Mouse (Mus musculus) embryonic facial prominence, embryonic 10.5 days (tissue): ENCODE results near the gene Efna4. TPM values are rescaled to one million over a fixed set of nuclear protein-coding genes. Genes with fewer than 3 reads are reported as not detected.

Source experiments
- DNase-seq: peaks from one replicate; pipeline ENCODE4 v3.0.0-alpha.2; 2017; ENCODE audit warnings: low spot score
- H3K27ac ChIP-seq: fragments of 300-500 bp; sonication (generic); replicated peaks from 2 replicates; pipeline ENCODE4 v1.5.1; 2016; ENCODE audit warnings: mild to moderate bottlenecking
- H3K27me3 ChIP-seq: fragments of 300-500 bp; sonication (generic); replicated peaks from 2 replicates; pipeline ENCODE4 v1.6.1; 2016; ENCODE audit warnings: low read depth, mild to moderate bottlenecking; ENCODE audit not compliant: poor library complexity, severe bottlenecking
- H3K36me3 ChIP-seq: fragments of 300-500 bp; sonication (generic); replicated peaks from 2 replicates; pipeline ENCODE4 v1.6.1; 2016; ENCODE audit warnings: mild to moderate bottlenecking, moderate library complexity
- H3K4me1 ChIP-seq: fragments of 300-500 bp; sonication (generic); 2 replicates; pipeline ENCODE4 v1.6.1; 2016
- H3K4me3 ChIP-seq: fragments of 300-500 bp; sonication (generic); 2 replicates; pipeline ENCODE4 v1.5.1; 2016; ENCODE audit warnings: mild to moderate bottlenecking, moderate library complexity
- H3K9me3 ChIP-seq: fragments of 300-500 bp; sonication (generic); 2 replicates; pipeline ENCODE4 v1.6.1; 2016; ENCODE audit warnings: mild to moderate bottlenecking
- WGBS: fragments of 180-500 bp; shearing (Covaris S2); methylation state at CpG from one replicate; pipeline ENCODE4 v1.1.7; 2016; 5-methylcytosine and 5-hydroxymethylcytosine counted together
- polyA plus RNA-seq: library from polyadenylated mRNA; unstranded; fragments of >200 nt; fragmentation: Nextera tagmentation; extraction: Ambion mirVana; gene quantifications from 2 replicates; pipeline ENCODE4 v1.2.1, GENCODE M21; 2016

The Efna4 gene
- 37.3 and 40.8 TPM in 2 replicates for polyA plus RNA-seq

DNA sequence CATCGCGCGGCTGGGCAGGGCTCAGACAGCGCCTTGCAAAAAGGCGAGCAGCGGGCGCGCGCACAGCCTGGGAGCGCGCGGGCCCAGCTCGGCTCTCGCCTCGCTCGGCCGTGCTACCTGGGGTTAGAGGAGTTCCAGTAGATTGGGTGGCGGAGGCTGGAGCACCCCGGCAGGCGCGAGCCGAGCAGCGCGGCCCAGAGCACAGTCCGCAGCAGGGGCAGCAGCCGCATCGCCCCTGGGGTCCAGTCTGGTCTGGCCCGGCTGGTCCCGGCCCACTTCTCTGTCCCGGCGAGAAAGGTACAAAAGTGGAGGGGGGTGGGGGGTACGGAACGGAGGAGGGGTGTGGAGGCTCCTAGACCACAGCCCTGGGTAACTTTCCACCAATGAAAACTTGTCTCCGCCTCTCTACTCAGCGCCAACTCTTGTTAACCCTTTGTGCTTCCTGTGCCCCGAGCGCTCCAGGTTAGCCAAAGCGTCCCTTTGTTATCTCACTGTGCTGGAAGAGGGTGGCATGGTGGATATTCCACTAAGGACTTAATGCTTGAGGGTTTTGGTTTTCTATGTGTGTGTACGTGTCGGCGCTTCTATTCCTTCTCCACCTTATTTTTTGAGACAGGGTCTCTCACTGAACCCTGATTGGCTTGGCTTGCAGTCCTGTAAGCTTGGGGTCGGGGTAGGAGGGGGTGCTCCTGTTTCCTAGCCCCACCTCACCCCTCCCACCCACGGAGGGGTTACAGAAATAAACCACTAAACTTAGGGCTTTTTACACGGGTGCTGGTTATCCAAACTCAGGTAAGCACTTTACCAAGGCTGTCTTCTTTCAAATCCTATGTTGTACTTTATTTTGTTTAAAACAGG is at the start of gene Efna4:
Gene Efna4, minus strand, starts transcription at position 308 of the 858 bp plus-strand sequence.
- peak within 1 kb of the TSS; percentile 95 for H3K4me3 ChIP-seq
- peaks cover 73% of the 10 kb centered on the region for H3K4me1 ChIP-seq
- H3K27ac ChIP-seq = peak within 1 kb of the TSS; percentile 98
- H3K27me3 ChIP-seq = 0 out of 2 replicates have a peak, but pooled peaks cover 5% of the 10 kb centered on the region
- no peaks in the 10 kb centered on the region for H3K9me3 ChIP-seq
- DNase-seq = peak; percentile 90
- WGBS = under 1% methylated on average over 44 of the region's 44 CpGs
- H3K36me3 ChIP-seq = peaks cover 46% of the 10 kb centered on the region

DNA sequence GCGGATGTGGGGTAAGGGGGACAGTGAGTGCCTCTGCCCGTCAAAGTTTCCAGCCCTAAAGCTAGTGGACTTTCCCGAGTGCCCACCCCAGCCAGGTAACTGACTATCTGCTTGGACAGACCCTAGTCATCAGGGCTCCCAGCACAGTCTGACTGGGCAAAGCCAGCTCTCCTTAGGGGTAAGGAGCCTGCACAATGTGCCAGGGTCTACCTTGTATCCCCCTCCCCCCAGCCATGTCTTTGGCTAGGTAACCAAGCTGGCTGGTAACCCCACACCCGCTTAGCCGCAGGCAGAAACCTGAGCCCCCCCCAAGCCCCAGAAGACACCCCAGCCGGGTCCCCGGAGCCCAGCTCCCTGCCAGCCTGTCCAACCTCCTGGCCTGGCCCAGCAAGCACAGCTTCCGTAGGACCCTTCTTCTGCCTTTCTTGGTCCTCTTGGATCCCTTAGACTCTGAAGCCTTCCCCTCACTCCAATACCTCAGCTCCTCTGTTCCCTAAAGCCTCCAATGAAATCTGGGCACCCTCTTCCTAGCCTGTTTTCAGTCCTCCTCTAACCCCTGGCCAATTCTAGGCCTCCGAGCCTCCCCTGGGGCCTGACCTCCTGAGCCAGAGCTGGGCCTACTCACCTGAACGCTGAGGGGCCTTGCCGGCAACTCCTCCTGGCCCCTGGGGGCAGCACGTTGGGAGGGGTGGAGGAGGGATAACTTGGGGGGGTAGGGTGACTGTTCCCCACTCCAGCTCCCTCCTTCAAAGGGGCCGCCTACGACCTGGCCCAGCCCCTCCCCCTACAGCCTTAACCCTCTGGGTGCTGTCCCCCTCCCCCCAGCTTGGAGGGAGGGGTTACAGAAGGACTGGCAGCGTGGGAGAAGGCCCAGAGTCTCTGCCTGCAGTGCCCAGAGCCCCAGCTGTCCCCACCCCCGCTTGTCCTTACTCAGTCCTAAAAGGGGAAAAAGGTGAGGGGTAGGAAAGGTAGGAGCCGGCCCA is 48.9 kb upstream of the Efna4 start:
- WGBS = 44% methylated on average over 17 of the region's 17 CpGs
- peaks cover 70% of the 10 kb centered on the region for H3K4me1 ChIP-seq
- H3K27me3 ChIP-seq = peaks cover 58% of the 10 kb centered on the region
- H3K4me3 ChIP-seq = no peak overlapping the region
- peak overlapping the region; percentile 63 for H3K27ac ChIP-seq
- no peaks in the 10 kb centered on the region for H3K9me3 ChIP-seq
- no peaks in the 10 kb centered on the region for H3K36me3 ChIP-seq
- no peak for DNase-seq

DNA sequence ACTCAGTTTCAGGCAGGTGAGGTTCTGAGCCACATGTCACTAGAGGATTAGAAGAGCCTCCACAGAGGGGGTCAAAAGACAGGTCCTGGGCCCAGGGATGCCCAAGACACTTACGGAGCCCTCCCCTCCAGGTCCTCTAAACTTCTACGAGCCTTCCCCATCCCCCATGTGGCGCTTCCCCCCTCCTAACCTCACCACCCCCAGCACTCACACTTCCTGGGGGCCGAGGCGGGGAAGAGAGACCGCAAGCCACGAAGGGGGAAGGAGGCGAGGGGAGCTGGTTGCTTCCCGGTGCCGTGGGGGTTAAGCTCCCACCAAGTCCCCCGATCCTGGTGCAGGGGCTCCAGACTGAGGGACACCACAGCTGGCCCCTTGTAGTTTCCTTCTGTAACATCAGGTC is 47.6 kb upstream of the Efna4 start:
- peaks cover 45% of the 10 kb centered on the region for H3K27me3 ChIP-seq
- no peaks in the 10 kb centered on the region for H3K9me3 ChIP-seq
- H3K36me3 ChIP-seq = peaks cover 8% of the 10 kb centered on the region
- H3K4me3 ChIP-seq = no peak overlapping the region
- no peak for DNase-seq
- peaks cover 57% of the 10 kb centered on the region for H3K4me1 ChIP-seq
- peak overlapping the region; percentile 57; the same call in 1 of the 2 replicates for H3K27ac ChIP-seq
- WGBS = 40% methylated on average over 11 of the region's 11 CpGs

DNA sequence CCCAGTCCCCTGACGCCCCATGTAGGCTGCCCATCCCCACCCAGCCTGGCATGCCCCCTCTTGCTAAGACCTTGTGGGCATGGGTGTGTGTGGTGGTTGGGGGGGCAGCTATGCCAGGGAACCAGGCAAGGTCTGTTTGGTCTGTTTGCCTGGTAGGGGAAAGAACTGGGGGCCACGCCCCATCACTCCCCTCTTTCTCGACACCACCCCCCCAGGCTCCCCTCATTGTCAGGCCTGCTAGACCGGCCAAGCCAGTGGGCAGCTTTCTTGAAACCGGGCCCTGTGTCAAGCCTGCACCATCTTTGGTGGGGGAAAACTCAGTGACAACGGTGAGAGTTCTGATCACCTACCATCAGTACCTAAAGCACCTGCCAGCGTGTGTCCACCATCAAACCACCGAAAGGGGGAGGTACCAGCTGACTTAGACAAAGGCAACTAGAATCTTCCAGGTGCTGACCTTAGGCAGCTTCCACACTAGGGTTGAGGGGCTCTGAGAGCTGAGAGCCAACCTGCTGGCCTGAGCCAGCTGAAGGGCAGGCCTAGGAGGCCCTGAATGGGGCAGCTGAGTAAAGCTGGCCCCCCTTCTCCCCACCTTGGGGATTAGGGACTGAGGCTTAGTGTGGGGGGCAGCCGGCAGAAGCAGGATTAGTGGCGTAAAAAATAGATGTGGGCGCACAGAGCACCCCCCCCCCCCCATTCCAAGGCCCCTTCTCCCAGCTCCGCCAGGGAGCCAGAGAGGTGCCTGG is 46.7 kb upstream of the Efna4 start:
- Histone ChIP-seq H3K27ac (peak overlapping the region; percentile 20), H3K4me1 (peaks cover 53% of the 10 kb centered on the region), H3K9me3 (no peaks in the 10 kb centered on the region), H3K27me3 (peaks cover 36% of the 10 kb centered on the region), H3K4me3 (no peak overlapping the region), H3K36me3 (peaks cover 16% of the 10 kb centered on the region)
- 59% methylated on average over 12 of the region's 12 CpGs for WGBS
- DNase-seq = no peak

DNA sequence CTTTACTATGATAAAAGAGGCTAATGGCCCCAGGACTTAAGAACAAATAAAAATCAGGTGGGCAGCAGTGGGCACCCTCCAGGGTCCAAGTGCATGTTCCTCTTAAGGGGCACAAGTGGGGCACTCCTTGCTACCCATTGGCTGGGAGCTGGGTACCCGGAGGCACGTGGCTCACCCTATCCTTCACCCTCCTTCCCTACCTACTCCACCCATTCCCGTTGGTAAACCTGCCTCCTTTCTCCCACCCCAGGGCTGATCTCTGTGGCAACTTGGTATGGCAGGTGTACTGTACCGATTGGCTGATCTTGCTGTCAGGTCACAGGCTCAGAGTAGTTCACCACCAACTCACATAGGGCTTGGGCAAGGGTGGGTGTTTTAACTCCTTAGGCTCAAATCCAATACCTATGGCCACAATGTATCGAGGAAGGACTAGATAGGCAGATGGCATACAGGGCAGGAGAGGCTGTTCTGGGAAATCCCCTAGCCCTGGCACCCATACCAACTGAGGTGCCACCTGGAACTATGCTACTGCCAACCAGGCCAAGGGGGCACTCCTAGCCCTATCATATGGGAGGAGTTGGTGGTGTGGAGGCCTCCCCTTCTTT is 45.9 kb upstream of the Efna4 start:
- DNase-seq = no peak
- Histone ChIP-seq H3K27me3 (peaks cover 36% of the 10 kb centered on the region), H3K4me3 (no peak overlapping the region), H3K9me3 (no peaks in the 10 kb centered on the region), H3K4me1 (peaks cover 55% of the 10 kb centered on the region), H3K27ac (no peak overlapping the region), H3K36me3 (peaks cover 18% of the 10 kb centered on the region)
- WGBS = 79% methylated on average over 5 of the region's 5 CpGs

DNA sequence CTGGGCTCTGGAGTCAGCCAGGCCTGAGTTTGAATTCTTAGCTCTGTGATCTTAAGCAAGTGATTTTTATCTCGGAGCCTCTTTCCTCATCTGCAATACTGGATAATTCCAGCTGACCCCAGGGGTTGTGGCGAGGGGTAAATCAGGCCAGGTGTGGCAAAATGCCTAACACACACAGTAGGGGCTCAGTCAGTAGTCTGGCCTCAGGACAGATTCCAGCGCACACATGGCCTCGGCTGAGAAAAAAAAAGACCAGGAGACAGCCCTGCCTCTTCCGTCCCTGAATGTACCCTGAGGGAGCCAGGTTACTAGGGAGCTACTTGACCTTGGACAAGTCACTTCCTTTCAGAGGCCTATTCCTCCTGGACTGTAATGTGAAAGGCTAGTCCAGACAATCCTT is 45.1 kb upstream of the Efna4 start:
- no peak overlapping the region for H3K4me3 ChIP-seq
- H3K36me3 ChIP-seq = peaks cover 18% of the 10 kb centered on the region
- H3K9me3 ChIP-seq = no peaks in the 10 kb centered on the region
- peaks cover 56% of the 10 kb centered on the region for H3K4me1 ChIP-seq
- H3K27ac ChIP-seq = no peak overlapping the region
- peaks cover 36% of the 10 kb centered on the region for H3K27me3 ChIP-seq
- DNase-seq = no peak
- WGBS = 63% methylated on average over 5 of the region's 5 CpGs

DNA sequence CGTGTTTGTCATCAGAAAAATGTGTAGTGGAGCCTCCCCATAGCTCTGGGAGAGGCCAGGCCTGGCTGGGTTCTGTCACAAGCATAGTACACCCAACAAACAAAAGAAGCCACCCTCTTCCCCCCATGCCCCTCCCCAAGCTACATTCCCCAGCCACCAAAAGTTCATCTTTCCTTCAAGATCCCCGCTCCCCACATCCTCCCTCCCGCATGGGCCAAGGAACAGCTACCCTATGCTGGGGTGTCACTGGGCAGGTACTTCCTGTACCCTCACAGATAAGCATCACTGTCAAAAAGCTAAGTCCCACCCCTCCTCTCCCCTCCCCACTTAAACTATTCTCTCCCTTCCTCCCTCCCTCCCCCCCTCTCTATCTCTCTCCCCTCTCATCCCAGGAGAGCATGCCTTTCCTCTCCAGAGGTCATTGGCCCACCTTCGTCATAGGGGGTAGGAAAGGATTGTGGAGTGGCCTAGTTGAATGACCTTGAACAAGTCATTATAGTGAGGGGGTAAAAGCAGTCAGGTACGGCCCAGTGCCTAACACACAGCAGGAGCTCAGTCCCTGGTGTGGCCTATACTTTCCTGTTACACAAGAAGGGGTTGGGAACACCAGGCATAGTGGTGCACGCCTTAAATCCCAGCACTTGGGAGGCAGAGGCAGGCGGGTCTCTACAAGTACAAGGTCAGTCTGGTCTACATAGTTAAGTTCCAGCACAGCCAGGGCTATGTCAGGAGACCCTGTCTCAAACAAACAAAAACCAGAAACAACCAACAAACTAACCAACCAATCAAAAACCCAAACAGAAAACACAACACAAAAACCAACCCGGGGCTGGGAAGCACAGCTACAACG is 44.4 kb upstream of the Efna4 start:
- Histone ChIP-seq H3K36me3 (peaks cover 18% of the 10 kb centered on the region), H3K4me3 (no peak overlapping the region), H3K27me3 (peaks cover 31% of the 10 kb centered on the region), H3K27ac (no peak overlapping the region), H3K9me3 (no peaks in the 10 kb centered on the region), H3K4me1 (peaks cover 54% of the 10 kb centered on the region)
- 84% methylated on average over 9 of the region's 9 CpGs for WGBS
- no peak for DNase-seq

DNA sequence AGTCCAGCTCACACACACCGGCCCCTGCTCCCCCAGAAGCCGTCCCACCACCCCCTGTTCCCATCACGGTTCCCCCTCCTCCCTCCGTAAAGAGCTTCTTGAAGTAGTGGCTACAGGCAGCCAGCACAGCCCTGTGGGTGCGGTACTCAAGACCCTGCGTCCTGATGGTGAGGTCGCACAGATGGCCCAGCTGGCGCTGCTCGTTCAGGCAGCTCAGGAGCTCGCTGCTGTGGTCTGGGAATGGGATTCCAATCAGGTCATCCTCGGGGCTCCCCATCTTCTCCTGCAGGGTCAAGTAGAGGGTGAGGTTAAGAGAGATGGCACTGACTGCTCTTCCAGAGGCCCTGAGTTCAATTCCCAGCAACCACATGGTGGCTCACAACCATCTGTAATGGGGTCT is 43.4 kb upstream of the Efna4 start:
- Histone ChIP-seq H3K4me1 (peaks cover 44% of the 10 kb centered on the region), H3K36me3 (peaks cover 18% of the 10 kb centered on the region), H3K27me3 (peaks cover 20% of the 10 kb centered on the region), H3K4me3 (no peak overlapping the region), H3K27ac (no peak overlapping the region), H3K9me3 (no peaks in the 10 kb centered on the region)
- 85% methylated on average over 11 of the region's 11 CpGs for WGBS
- no peak for DNase-seq

DNA sequence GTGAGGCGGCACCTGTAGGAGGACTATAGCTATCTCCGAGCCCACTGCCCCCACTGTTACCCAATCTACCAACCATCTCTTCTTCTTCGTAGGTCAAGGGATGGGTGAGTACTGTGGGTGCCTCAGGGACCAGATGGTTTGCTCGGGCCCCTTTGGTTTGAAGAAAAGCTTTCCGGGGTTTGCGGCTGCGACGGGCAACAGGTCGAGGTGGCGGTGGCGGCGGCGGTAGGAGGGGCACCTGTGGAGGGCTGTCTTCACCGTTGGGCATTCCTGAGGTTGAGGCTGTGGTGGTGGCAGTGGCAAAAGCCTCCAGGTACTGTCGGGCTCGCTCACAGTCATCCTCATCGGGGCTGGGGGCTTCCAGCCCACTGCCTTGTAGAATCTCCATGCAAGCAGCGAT is 42.9 kb upstream of the Efna4 start:
- WGBS = 93% methylated on average over 18 of the region's 18 CpGs
- Histone ChIP-seq H3K9me3 (no peaks in the 10 kb centered on the region), H3K4me3 (no peak overlapping the region), H3K27ac (no peak overlapping the region), H3K36me3 (peaks cover 18% of the 10 kb centered on the region), H3K27me3 (peaks cover 15% of the 10 kb centered on the region), H3K4me1 (peaks cover 40% of the 10 kb centered on the region)
- DNase-seq = no peak

DNA sequence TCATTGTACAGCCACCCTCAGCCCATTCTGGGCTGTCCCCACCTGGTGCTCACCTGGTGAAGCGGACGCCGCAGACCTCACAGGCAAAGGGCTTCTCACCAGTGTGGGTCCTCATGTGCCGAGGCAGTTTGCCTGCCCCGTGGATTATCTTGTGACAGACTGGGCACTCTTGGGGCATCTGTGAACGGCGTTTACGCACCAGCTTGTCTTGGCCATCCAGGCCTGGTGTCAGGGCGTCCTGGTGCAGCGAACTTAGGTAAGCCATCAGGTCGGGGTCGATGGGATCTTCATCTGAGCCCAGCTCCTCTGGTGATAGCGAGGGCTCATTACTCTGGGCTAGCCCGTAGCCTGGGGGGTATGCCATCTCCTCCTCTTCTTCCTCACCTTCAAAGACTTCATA is 42.5 kb upstream of the Efna4 start:
- Histone ChIP-seq H3K36me3 (peaks cover 18% of the 10 kb centered on the region), H3K27ac (no peak overlapping the region), H3K9me3 (no peaks in the 10 kb centered on the region), H3K4me1 (peaks cover 36% of the 10 kb centered on the region), H3K27me3 (peaks cover 11% of the 10 kb centered on the region), H3K4me3 (no peak overlapping the region)
- DNase-seq = no peak
- 93% methylated on average over 14 of the region's 14 CpGs for WGBS
